Comparison of ENCODE assay signal across 8 mouse cellular contexts in the genomic region with DNA sequence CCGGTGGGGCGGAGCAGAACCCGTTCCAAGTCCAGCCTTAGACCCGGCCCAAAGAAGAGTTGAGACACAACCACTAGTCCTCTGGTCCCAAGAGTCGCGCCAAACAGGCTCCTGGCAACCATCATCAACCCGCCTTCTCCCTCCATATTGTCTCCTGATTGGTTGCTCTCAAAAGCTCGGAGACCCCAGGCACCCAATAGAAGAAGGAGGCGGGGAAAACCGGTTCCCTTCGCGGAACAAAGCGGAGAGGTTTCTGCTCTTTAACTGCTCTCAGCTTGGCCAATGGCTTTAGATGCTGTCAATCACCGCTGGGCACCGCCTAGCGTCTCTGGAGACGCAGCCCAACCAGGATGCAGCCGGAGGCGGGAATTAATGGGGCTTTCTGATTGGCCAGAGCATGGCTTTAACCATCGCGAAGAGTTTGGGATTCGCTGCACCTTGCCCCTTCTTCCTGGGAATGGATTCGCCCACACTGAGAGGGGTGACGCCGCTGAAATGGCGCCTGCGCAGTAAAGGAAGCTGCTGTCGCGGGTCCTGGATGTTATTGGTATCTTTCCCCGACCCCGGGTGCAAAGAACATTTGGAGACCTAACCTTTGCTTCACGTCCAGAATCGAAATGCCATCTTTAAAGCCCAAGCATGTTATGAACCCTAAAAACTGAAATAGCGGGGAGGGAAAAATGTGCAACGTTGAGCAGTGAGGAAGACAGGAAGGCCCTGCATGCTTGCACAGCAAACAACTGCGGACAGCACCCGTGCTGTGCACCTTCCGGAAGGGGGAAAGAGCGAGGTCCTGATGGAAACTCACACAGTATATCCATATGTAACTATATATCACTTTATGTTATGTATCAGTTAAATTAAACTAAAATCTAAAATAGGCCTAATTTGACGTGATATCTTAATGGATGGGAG. TPM values are rescaled to one million over a fixed set of nuclear protein-coding genes. Genes with fewer than 3 reads are reported as not detected.
A peak's percentile ranks its signal among the peaks of the same experiment; 100 is the strongest.
DNase-seq lines count a peak whose midpoint lies in the region; ATAC-seq lines count a peak whose summit lies in the region.

A gene (minus strand): TSS at position 136 of the 915 bp plus-strand sequence.

- no peaks in the 10 kb centered on the region for H3K36me3 ChIP-seq in heart, embryonic 10.5 days
- H3K36me3 ChIP-seq in kidney, embryonic 15.5 days: no peaks in the 10 kb centered on the region

- peak within 1 kb of the TSS; percentile 77 for H3K9ac ChIP-seq in kidney, embryonic 15.5 days

- H3K9me3 ChIP-seq in heart, embryonic 10.5 days: no peaks in the 10 kb centered on the region
- H3K9me3 ChIP-seq in kidney, embryonic 15.5 days (replicated peaks): no peaks in the 10 kb centered on the region

- WGBS in heart, embryonic 10.5 days: 1% methylated on average over 40 of the region's 40 CpGs
- WGBS in kidney, embryonic 15.5 days: 1% methylated on average over 40 of the region's 40 CpGs

- peak within 1 kb of the TSS; percentile 91 for H3K4me2 ChIP-seq in kidney, embryonic 15.5 days

- ATAC-seq in erythroblast, adult 5-6 weeks (replicated peaks; ENCODE audit: low FRiP score, poor library complexity, severe bottlenecking): peak; percentile 94
- peak; percentile 98 for ATAC-seq in kidney, embryonic 15.5 days (replicated peaks; ENCODE audit: low FRiP score)
- ATAC-seq in monocyte, adult 5-6 weeks (replicated peaks; ENCODE audit: insufficient number of reproducible peaks, low FRiP score, low TSS enrichment, poor library complexity, severe bottlenecking): peak; percentile 90

- peak within 1 kb of the TSS; percentile 80 for H3K4me3 ChIP-seq in heart, embryonic 10.5 days
- peak within 1 kb of the TSS; percentile 78 for H3K4me3 ChIP-seq in kidney, embryonic 15.5 days (replicated peaks)

- H3K27me3 ChIP-seq in heart, embryonic 10.5 days (ENCODE audit: insufficient read depth, poor library complexity, severe bottlenecking): 0 out of 2 replicates have a peak, but pooled peaks cover 5% of the 10 kb centered on the region
- no peaks in the 10 kb centered on the region for H3K27me3 ChIP-seq in kidney, embryonic 15.5 days

- peaks cover 34% of the 10 kb centered on the region for H3K4me1 ChIP-seq in heart, embryonic 10.5 days
- H3K4me1 ChIP-seq in kidney, embryonic 15.5 days: peaks cover 19% of the 10 kb centered on the region

- peak within 1 kb of the TSS; percentile 84 for H3K27ac ChIP-seq in heart, embryonic 10.5 days
- peak within 1 kb of the TSS; percentile 60 for H3K27ac ChIP-seq in kidney, embryonic 15.5 days

- peak; percentile 90 to 93 for DNase-seq in B cell, adult 2 months
- peak; percentile 100 for DNase-seq in brain, adult 2 months (ENCODE audit: low read depth, low spot score)
- peak; percentile 100 for DNase-seq in heart, embryonic 10.5 days (ENCODE audit: low spot score)
- peak; percentile 97 for DNase-seq in liver
- peak; percentile 93 to 95 for DNase-seq in spleen, postnatal 4 days (ENCODE audit: low spot score in 2 of 2)

RNA-seq across cellular contexts. Expression of the gene that starts here (rescaled TPM):
- total RNA-seq in erythroblast, adult 5-6 weeks (2015; ENCODE audit: low replicate concordance): 15.7 and 24.4 TPM in 2 replicates
- 2.0 and 4.6 TPM in 2 replicates for total RNA-seq in erythroblast, adult 5-6 weeks (2017; ENCODE audit: low replicate concordance)
- polyA plus RNA-seq in heart, embryonic 10.5 days (2016; fragmentation: Nextera tagmentation; extraction: Ambion mirVana): 49.0 and 60.4 TPM in 2 replicates
- polyA plus RNA-seq in kidney, embryonic 15.5 days (2015; fragmentation: Nextera tagmentation; extraction: Ambion mirVana): 88.8 and 90.2 TPM in 2 replicates
- 3.5 to 8.9 TPM (median 4.7 TPM) in 3 replicates for total RNA-seq in monocyte, adult 5-6 weeks (2017)

Comparison
In these comparisons a context has a peak if more than half of its experiments do, and no peak if none do; other contexts are left out.
1. Peak in every context shown above with its lines: DNase-seq, ATAC-seq, H3K4me3 ChIP-seq and H3K27ac ChIP-seq.